Mouse (Mus musculus): ENCODE results near the gene Phlda3.

- TF ChIP-seq TAL1 (IDR thresholded peaks at IDR 0.05; ENCODE audit: low read length) (no peak), GATA1 (IDR thresholded peaks at IDR 0.05; ENCODE audit: low read length) (no peak)
Measured at GRCm38 (mm10) chr1:135729821-135730220, 36.1 kb upstream of the Phlda3 start.
